Mouse (Mus musculus) hindbrain, embryonic 14.5 days (tissue): ENCODE data around the gene Hnrnpl. TPM values are rescaled to one million over a fixed set of nuclear protein-coding genes. Genes with fewer than 3 reads are reported as not detected.
A peak's percentile ranks its signal among the peaks of the same experiment; 100 is the strongest.

ENCODE experiments used
- ATAC-seq: fragments of 200-750 bp; cut with Nextera tagmentation; 2 replicates; pipeline ENCODE4 v1.8.0; 2017; ENCODE audit warnings: moderate number of reproducible peaks, mild to moderate bottlenecking, moderate TSS enrichment, moderate library complexity; ENCODE audit not compliant: low FRiP score
- DNase-seq: peaks from one replicate; pipeline ENCODE4 v3.0.0-alpha.2; 2015; ENCODE audit warnings: low spot score
- H3K27ac ChIP-seq: fragments of 300-500 bp; sonication (generic); 2 replicates; pipeline ENCODE4 v1.5.1; 2014; ENCODE audit warnings: mild to moderate bottlenecking, moderate library complexity
- H3K27me3 ChIP-seq: fragments of 300-500 bp; sonication (generic); 2 replicates; pipeline ENCODE4 v1.6.1; 2014; ENCODE audit warnings: mild to moderate bottlenecking, low read length, mixed read lengths; ENCODE audit not compliant: control insufficient read depth, insufficient read depth
- H3K36me3 ChIP-seq: fragments of 300-500 bp; sonication (generic); replicated peaks from 2 replicates; pipeline ENCODE4 v1.6.1; 2014; ENCODE audit not compliant: control insufficient read depth, insufficient read depth
- H3K4me1 ChIP-seq: fragments of 300-500 bp; sonication (generic); replicated peaks from 2 replicates; pipeline ENCODE4 v1.6.1; 2014; ENCODE audit warnings: antibody characterized with exemption, low read length, mixed read lengths; ENCODE audit not compliant: control insufficient read depth, insufficient read depth
- H3K4me2 ChIP-seq: fragments of 300-500 bp; sonication (generic); replicated peaks from 2 replicates; pipeline ENCODE4 v1.6.1; 2014; ENCODE audit warnings: mild to moderate bottlenecking, moderate library complexity
- H3K4me3 ChIP-seq: fragments of 300-500 bp; sonication (generic); replicated peaks from 2 replicates; pipeline ENCODE4 v1.5.1; 2014; ENCODE audit warnings: mild to moderate bottlenecking, low read length
- H3K9ac ChIP-seq: fragments of 300-500 bp; sonication (generic); 2 replicates; pipeline ENCODE4 v1.6.1; 2014
- H3K9me3 ChIP-seq: fragments of 300-500 bp; sonication (generic); 2 replicates; pipeline ENCODE4 v1.6.1; 2016; ENCODE audit warnings: low read length; ENCODE audit not compliant: control insufficient read depth
- WGBS: fragments of 180-500 bp; shearing (Covaris S2); extraction: QIAGEN DNeasy Blood & Tissue Kit; methylation state at CpG from one replicate; pipeline ENCODE4 v1.1.7; 2014; 5-methylcytosine and 5-hydroxymethylcytosine counted together
- polyA plus RNA-seq: library from polyadenylated mRNA; unstranded; fragments of >200 nt; fragmentation: Nextera tagmentation; extraction: Ambion mirVana; gene quantifications from 2 replicates; pipeline ENCODE4 v1.2.1, GENCODE M21; 2014

Gene Hnrnpl
- polyA plus RNA-seq, 1 experiment from 2014 or later: 150 TPM

DNA sequence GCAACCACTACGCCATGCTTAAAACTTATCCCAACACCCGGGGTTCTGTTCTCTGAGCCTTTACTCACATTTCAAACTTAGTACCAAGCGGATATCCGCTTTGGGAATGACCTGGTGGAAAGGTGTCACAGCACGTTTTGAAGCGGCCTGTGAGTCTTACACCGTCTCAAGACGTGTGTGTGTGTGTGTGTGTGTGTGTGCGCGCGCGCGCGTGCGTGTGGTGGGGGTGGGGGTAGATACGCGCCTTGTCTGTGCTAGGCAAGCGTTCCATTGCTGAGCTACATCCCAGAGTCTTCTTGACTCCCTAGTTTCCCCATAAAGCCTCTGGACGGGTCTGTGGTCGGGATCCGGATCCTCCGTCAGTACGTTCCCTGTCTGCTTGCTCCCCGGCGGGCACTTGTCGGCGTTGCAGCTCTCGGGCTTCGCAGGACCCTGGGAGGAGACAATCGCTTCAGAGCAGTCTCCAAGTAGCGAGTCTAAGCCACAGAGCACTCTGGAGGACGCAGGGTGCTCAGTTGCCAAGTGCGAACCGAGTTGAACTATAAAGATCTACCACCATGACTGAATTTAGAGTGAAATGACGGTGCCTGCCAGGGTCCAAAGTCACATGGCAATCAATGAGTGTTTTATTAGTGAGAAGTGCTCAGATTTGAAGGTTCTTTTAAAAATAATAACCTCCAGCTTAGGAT lies 1.2 kb downstream of the Hnrnpl start:
- H3K4me2 ChIP-seq: peak overlapping the region; percentile 93
- H3K4me3 ChIP-seq: peak overlapping the region; percentile 80
- H3K4me1 ChIP-seq: peaks cover 21% of the 10 kb centered on the region
- H3K27ac ChIP-seq: peak overlapping the region; percentile 96
- H3K9ac ChIP-seq: peak overlapping the region; percentile 68
- under 1% methylated on average over 35 of the region's 35 CpGs for WGBS
- no peak for ATAC-seq
- DNase-seq: peak; percentile 72
- peaks cover 26% of the 10 kb centered on the region for H3K36me3 ChIP-seq
- no peaks in the 10 kb centered on the region for H3K9me3 ChIP-seq
- H3K27me3 ChIP-seq: no peaks in the 10 kb centered on the region

DNA sequence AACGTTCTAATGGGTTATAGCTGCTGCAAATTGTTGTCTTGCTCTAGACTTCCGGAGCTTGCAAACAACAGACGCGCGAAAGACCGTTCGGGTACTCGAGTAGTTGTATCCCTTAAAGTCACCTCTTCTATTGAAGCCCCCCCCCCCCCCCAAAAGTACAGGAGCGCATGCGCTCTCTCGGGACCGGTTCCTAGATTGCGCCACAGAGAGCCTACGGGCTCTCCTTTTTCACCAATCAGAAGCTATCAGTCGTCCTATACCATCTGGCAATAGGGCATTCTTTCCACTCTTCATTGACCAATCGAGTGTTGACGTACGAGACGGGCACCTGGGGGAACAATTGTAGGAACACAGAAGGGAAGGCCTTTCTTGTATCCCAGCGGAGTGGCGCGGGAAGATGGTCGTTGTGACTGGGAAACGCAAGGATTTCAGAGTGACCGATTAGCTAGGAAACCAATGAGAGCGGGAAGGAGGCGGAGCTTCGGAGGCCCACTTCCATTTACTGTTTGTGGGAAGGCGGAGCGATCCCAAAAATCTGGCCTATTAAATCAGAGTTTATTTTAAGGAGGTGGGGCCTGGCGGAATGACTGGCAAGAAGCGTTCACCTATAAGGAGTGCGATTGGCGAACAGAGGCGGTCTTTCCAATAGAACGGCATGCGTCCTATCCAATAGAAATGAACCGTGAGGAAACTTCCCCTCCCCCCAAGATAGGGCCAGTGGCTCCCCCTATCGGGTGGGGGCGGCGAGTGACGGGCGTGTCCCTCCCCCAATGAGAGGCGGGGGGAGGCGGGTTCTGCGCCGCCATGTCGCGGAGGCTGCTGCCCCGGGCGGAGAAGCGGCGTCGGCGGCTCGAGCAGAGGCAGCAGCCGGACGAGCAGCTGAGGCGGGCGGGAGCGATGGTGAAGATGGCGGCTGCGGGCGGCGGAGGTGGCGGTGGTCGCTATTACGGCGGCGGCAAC lies 2.0 kb downstream of the Hnrnpl start:
- H3K9ac ChIP-seq: peak overlapping the region; percentile 87
- DNase-seq (peak; percentile 99), ATAC-seq (peak; percentile 94)
- peaks cover 21% of the 10 kb centered on the region for H3K4me1 ChIP-seq
- no peaks in the 10 kb centered on the region for H3K27me3 ChIP-seq
- peak overlapping the region; percentile 93 for H3K4me2 ChIP-seq
- no peaks in the 10 kb centered on the region for H3K9me3 ChIP-seq
- peak overlapping the region; percentile 80 for H3K4me3 ChIP-seq
- peak overlapping the region; percentile 97 for H3K27ac ChIP-seq
- under 1% methylated on average over 70 of the region's 70 CpGs for WGBS
- H3K36me3 ChIP-seq: peaks cover 35% of the 10 kb centered on the region

DNA sequence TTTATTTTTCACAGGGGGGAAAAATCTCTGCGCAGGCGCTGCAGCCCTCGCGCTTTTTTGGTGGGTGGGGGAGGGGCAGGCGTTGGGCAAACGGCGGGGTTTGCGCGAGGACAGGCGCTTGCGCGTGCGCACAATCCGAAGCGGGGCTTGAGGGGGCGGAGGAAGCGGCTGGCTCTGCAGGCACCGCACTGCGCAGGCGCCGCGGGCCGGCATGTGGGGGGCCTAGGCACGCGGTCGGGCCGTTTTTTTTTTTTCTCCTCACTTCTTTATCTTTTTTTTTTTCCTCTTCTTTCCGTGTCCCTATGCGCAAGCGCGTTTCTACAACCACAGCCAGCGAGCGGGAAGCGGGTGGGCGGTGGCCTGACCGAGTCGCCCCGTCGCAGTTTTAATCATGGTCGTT lies 2.9 kb downstream of the Hnrnpl start:
- Histone ChIP-seq H3K9me3 (no peaks in the 10 kb centered on the region), H3K4me2 (peak overlapping the region; percentile 80), H3K4me1 (peaks cover 21% of the 10 kb centered on the region), H3K27me3 (no peaks in the 10 kb centered on the region), H3K27ac (peak overlapping the region; percentile 97), H3K36me3 (peaks cover 43% of the 10 kb centered on the region), H3K4me3 (peak overlapping the region; percentile 80), H3K9ac (peak overlapping the region; percentile 87)
- ATAC-seq: 0 out of 2 replicates have a peak, but pooled peaks have one; percentile 3
- under 1% methylated on average over 39 of the region's 40 CpGs for WGBS
- peak; percentile 96 for DNase-seq

DNA sequence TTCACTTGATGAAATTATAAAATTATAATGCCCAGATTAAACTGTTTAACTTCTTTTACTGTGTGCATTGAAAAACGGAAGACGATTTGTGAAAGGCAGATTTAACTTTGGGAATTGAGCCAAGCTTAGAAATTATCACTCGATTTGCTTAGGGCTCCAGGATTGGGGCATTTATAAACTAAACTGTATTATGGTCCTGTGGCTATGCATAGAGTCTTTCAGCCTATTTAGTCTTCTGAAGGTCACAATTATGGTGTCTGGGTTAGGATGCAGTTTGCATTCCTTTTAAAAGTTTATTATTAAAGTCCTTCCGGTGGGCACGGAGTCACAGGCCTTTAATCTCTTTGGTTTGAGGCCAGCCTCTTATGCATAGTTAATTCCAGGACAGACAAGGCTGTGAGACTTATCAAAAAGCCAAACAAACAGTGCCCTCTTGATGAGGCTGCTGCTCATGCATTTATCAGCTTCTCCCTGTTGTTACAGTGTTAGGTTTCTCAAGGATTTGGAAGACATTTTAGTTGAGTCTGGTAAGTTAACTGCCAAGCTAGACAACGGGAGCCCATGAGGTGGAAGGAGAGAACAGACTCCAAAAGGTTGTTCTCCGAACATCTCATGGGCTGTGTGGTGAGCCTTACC lies 3.4 kb downstream of the Hnrnpl start:
- ATAC-seq (no peak), DNase-seq (no peak)
- 16% methylated on average over 7 of the region's 7 CpGs for WGBS
- H3K4me1 ChIP-seq: peaks cover 21% of the 10 kb centered on the region
- peak overlapping the region; percentile 80 for H3K4me2 ChIP-seq
- no peaks in the 10 kb centered on the region for H3K27me3 ChIP-seq
- H3K36me3 ChIP-seq: peaks cover 48% of the 10 kb centered on the region
- H3K9ac ChIP-seq: peak overlapping the region; percentile 52
- H3K27ac ChIP-seq: no peak overlapping the region
- H3K4me3 ChIP-seq: peak overlapping the region; percentile 80
- H3K9me3 ChIP-seq: no peaks in the 10 kb centered on the region

DNA sequence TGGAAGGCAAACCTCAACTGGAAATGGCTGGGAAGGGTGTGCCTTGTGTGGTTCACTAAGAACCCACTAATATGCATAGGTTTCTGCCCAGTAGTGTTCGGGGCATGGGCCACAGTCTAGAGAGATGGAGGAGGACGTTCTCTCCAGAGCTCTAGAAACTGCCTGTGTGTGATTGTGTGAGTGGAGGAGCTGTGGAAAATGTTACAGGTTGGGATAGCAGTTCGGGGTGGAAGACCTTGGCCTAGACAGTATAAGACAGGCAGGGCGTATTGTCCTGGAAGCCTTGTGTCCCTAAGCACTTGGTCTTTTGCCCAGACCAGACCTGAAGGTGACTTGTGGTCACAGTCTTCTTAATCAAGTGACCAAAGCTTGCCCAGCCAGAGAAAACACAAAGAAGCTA lies 4.1 kb downstream of the Hnrnpl start:
- Histone ChIP-seq H3K9ac (peak overlapping the region; percentile 52), H3K36me3 (peaks cover 55% of the 10 kb centered on the region), H3K9me3 (no peaks in the 10 kb centered on the region), H3K4me2 (peak overlapping the region; percentile 80), H3K4me3 (peak overlapping the region; percentile 80), H3K27ac (no peak overlapping the region), H3K27me3 (no peaks in the 10 kb centered on the region), H3K4me1 (peaks cover 25% of the 10 kb centered on the region)
- ATAC-seq (no peak), DNase-seq (no peak)
- 71% methylated on average over 4 of the region's 4 CpGs for WGBS

DNA sequence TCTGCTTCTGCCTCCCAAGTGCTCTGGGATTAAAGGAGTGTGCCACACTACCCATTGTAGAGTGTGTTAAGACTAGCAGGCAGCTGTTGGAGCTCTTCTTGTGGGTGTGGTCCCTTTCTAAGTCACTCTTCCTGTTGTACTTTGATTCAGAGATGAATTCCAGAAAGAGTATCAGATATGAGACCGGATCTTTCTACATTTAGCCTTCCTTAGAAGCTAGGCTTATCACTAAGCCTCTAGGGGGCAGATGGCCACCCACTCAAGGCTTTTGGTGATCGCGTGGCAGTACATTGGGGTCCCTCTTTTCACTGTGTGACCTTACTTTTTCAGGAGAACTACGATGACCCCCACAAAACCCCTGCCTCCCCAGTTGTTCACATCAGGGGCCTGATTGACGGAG lies 4.6 kb downstream of the Hnrnpl start:
- DNase-seq (no peak), ATAC-seq (no peak)
- Histone ChIP-seq H3K9ac (no peak overlapping the region), H3K27me3 (no peaks in the 10 kb centered on the region), H3K27ac (no peak overlapping the region), H3K4me3 (0 out of 2 replicates have a peak overlapping the region, but pooled peaks have one; percentile 80), H3K9me3 (no peaks in the 10 kb centered on the region), H3K4me2 (peak overlapping the region; percentile 80), H3K4me1 (peaks cover 26% of the 10 kb centered on the region), H3K36me3 (peaks cover 60% of the 10 kb centered on the region)
- 84% methylated on average over 5 of the region's 5 CpGs for WGBS

DNA sequence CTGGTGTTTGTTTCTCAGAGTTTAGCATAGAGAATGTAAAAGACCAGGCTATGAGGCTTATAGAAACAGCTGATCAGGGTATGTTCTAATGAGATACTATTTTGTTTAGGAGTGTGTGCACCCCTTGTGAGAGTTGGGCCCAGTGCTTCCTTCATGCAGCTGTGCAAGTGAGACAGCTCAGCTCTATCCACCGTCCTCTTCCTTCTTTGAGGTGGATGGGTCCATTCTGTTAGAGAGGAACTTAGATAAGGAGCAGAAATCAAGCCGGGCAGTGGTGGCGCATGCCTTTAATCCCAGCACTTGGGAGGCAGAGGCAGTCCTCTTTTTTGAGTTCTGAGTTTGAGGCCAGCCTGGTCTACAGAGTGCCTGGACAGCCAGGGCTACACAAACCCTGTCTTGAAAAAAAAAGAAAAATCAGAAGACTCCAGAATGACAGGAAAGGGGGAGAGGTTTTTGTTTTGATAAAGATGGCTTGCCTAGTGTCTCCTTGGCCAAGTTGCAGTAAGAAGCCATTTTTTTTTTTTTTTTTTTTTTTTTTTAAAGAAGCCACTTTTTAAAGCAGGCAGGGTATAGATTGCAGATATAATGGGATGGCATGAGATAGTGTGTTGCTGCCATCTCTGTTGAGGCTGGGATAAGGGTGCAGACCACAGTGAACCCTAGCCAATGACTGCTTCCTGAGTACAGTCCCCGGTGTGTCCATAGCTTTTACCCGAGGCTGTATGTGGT lies 6.1 kb downstream of the Hnrnpl start:
- Histone ChIP-seq H3K36me3 (peaks cover 75% of the 10 kb centered on the region), H3K9me3 (no peaks in the 10 kb centered on the region), H3K4me1 (peaks cover 21% of the 10 kb centered on the region), H3K4me3 (no peak overlapping the region), H3K4me2 (no peak overlapping the region), H3K27me3 (no peaks in the 10 kb centered on the region), H3K27ac (no peak overlapping the region), H3K9ac (no peak overlapping the region)
- DNase-seq (no peak), ATAC-seq (no peak)
- 91% methylated on average over 5 of the region's 5 CpGs for WGBS

DNA sequence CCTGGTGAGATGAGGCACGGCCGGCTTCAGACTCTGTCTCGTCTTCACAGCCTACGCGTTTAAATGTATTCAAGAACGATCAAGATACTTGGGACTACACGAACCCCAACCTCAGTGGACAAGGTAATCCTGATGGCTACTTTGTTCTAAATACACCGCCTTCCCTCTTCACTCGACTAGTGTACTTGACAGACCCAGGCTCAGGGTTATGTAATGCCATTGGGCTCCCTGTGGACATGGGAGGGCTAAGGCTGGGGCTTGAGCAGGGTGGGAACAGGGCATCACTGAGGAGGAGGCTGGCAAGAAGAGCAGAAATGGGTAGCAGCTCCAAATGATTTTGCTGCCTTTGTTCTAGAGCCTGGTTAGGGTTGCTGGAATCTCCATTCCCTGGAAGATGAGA lies 6.9 kb downstream of the Hnrnpl start:
- H3K36me3 ChIP-seq: peaks cover 83% of the 10 kb centered on the region
- ATAC-seq (no peak), DNase-seq (no peak)
- WGBS: 92% methylated on average over 9 of the region's 9 CpGs
- H3K4me2 ChIP-seq: no peak overlapping the region
- H3K4me3 ChIP-seq: no peak overlapping the region
- no peaks in the 10 kb centered on the region for H3K9me3 ChIP-seq
- no peak overlapping the region for H3K9ac ChIP-seq
- peaks cover 21% of the 10 kb centered on the region for H3K4me1 ChIP-seq
- H3K27me3 ChIP-seq: no peaks in the 10 kb centered on the region
- no peak overlapping the region for H3K27ac ChIP-seq
